Mouse (Mus musculus): ENCODE measurements around the gene Fam72a. TPM values are rescaled to one million over a fixed set of nuclear protein-coding genes. Genes with fewer than 3 reads are reported as not detected.

Fam72a gene
- total RNA-seq (2017) = 0.48 to 0.87 TPM (median 0.75 TPM) in 3 replicates

DNA sequence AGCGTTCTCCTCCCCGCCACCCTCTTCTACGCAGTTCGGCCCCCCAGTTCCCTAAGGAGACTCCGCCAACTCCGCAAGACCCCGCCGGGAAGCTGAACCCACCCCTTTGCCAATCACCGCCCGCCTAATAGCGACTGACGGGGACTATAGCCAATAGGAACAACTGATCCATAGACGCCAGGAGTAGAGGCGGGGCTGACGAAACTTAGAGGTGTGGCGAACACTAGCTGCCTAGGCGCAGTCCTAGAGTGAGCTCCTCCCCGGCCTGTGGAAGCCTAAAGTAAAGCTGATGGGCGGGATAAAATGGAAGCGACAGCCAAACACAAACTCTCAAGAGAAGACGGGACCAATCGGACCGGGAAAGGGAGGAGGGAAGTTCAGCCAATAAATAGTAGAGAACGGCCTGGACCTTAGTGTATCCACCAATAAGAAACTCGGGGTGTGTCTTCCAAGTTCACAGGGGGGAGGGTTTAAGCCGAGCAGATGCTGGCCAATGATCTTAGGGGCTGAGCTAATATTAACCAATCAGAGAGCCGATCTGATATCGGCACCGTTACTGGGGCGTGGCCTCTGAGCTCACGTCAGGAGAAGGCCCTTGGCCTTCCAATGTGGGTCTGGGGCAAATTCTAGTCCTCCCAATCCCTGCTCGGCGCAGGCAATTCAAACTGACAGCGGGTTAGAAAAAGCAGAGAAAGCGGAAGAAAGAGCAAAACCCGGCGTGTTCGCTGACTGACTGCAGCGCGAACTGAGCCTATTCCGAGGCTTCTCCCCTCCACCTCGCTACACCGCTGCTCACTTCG, at the start of gene Fam72a, which contains the start of gene Srgap2:
Gene Fam72a, plus strand, starts transcription at position 623 of the 800 bp plus-strand sequence.
Gene Srgap2, minus strand, starts transcription at position 72 of the 800 bp plus-strand sequence.
- peak; percentile 88 for ATAC-seq (replicated peaks; ENCODE audit: insufficient number of reproducible peaks, low FRiP score, low TSS enrichment, poor library complexity, severe bottlenecking)

DNA sequence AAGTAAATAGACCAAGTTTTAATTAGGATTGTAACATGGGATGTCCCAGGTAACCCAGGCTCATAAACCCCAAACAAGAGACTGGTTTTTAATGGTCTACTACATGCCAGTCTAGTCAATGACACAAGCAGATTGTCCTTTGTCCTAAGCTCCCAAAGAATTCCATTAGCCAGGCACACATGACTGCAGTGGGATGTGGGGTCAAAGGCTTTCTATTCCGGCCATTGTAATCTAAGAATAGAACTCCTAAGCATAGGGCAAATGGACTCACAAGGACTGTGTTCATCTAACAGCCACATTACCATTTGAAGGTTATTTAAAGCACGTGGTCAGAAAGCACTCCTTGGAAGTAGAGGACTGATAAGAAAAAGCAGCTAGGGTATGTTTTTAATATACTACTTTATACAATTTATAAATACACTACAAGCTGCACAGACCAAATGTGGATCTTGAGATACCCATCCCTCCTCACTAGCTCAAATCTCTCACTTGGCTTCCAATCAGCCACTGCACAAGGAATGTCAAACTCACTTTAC, 48.9 kb upstream of the Fam72a start:
- ATAC-seq (replicated peaks; ENCODE audit: insufficient number of reproducible peaks, low FRiP score, low TSS enrichment, poor library complexity, severe bottlenecking) = no peak

DNA sequence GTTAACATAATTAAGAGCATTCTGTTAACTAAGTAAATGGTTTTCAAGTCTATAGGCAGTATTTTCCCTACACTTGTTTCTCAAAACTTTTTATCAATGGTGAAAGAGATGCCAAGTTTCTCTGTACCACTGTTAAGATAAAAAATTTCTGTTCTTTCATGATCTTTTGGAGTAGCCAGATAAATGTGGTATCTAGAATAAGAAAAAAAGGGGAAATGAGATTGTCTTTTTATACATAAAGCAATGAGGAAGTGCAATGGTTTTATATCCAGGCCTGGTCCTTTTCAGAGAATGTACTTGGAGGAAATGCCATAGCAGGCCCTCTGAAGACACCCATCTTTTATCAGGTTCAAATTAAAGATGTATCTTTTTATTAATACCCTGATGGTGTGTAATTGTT, 46.3 kb upstream of the Fam72a start:
- ATAC-seq (replicated peaks; ENCODE audit: insufficient number of reproducible peaks, low FRiP score, low TSS enrichment, poor library complexity, severe bottlenecking) = 0 out of 2 replicates have a peak, but pooled peaks have one; percentile 35

DNA sequence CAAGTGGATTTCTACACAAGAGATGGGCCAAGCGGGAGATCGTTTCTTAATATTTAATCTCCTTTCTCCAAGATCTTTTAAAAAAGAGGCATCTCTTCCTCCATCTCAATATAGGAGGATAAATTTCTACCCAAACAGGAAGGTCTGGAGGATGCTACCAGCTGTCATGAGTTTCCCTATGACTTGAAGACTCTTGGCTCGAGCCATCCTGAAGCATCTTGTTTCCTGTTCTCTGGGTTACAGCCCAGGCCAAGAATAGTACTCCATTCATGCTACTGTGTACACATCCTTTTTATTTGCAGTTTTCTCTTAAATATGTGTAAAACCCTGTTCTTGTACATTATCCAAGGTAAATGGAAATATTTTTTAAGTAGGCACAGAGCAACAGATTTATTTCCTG, 45.5 kb upstream of the Fam72a start:
- no peak for ATAC-seq (replicated peaks; ENCODE audit: insufficient number of reproducible peaks, low FRiP score, low TSS enrichment, poor library complexity, severe bottlenecking)

DNA sequence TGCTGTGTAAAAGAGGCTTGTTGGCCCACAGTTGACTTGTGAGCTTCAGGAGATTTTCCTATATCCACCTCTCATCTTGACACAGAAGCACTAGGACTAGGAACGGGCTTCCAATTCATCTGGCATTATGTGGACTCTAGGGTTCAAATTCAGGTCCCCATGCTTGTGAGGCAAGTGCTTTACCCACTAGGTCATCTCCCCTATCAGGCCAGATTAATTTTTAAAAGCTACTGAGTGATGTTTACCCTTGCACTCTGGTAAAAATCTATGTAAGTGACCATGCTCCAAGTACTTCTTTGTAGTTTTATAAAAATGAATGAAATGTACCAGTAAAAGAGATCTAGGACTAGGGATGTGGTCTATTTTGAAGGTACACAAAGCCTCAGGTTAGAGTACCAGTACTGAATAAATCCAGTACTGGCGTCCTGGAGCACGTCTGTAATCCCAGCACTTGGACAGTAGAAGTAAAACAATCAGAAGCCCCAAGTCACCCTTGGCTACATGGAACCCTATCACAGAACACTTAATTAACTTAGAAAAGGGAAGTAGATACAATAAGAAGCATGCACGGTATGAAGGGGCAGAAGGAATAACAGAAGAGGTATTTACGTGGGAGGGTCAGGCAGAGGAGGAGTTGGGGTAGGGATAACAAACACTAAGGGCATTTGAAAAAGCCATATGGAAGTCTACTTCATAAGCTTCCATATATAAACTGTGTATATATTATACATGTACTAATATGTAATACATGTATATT, 41.4 kb upstream of the Fam72a start:
- ATAC-seq (replicated peaks; ENCODE audit: insufficient number of reproducible peaks, low FRiP score, low TSS enrichment, poor library complexity, severe bottlenecking) = no peak

DNA sequence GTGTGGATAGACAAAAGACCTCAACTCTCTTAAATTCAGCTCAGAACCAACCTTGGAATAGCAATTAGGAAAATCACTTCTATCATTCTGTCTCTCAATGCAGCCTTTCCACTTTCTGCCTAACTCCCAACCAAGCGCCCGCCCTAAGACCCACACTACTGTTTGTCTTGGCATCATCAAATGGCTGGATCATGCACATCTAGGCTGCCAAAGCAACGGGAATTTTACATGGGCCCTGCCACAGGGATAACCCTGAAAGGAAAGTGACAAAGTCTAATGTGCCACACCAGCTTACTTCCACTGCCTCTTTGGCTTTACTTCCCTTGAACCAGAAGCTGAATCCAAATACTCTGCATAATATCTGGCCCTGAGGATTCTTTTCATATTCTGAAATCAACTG, 38.4 kb upstream of the Fam72a start:
- ATAC-seq (replicated peaks; ENCODE audit: insufficient number of reproducible peaks, low FRiP score, low TSS enrichment, poor library complexity, severe bottlenecking) = no peak

DNA sequence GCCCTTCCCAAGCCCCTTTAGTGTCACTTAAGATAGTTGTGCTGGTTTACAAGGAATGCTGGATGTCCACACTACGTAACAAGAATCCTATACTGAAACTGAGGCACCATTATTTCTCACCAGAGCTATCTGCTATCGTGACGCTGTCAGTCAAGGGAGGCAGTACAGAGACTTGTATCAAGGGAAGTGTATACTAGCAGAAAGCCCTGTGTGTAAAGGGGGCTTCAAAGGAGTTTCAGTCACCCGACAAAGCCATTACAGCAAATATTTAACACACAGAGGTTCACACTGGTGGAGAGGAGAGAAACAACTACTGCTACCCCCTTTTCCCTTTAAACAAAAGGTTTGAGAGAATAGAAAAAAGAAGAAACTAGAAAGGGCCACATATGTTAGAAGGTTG, 36.1 kb upstream of the Fam72a start:
- no peak for ATAC-seq (replicated peaks; ENCODE audit: insufficient number of reproducible peaks, low FRiP score, low TSS enrichment, poor library complexity, severe bottlenecking)

DNA sequence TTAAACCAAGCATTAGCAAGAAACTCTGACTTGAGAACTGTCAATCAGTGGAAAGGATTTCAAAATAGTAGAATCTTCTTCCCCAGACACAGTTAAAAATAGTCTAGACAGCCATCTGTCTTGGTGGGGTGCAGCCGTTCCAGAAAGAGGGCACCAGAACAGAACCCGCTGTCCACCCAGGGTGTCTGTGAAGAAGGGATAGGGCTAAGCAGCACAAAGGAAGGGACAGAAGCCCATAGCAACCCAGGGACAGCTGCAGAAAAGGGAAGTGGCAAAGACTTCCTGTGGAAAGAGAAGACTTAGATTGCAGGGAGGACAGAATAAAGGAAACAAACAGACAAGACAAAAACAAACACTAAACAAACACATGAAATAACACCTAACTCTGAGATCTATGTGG, 35.3 kb upstream of the Fam72a start:
- no peak; the same call in 1 of the 2 replicates for ATAC-seq (replicated peaks; ENCODE audit: insufficient number of reproducible peaks, low FRiP score, low TSS enrichment, poor library complexity, severe bottlenecking)

DNA sequence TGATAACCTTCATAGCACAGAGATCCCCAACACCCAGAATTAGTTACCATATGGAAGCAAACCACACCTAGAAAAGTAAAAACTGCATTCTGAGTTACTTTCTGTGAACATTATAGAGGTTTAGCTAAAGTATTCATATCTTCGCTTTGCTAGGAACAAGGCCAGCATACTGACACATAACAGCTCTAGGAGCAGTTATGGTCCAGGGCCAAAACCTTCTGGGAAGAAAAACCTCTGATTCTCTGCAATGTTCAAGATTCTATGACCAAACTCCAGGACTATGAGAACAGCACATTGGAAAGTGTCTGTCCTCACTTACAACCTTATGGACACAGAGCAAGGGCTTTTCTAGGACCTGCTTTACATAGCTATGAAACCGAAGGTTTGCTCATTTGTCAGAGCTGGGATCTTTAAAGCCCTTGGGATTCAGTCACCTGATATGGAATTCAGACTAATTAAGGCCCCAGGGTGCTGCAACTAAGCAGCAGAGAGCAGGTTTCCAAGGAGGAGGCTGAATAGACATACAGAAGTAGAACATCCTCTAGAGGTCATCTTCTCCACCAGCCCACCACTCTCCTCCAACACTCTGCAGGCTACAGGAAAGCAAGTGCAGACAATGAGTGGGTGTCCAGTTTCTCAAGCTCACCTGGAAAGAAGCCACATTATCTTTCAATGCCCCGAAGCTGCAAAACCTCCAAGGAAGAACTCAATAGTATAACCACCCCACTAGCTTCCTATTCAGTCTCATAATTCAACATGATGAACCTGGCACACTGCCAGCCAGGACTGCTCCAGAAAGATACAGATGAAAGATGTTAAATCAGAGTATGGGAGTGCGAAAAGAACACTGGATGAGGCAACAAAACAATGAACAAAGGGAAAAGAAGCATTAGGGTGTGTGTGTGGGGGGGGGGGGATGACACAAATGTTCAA, 33.5 kb upstream of the Fam72a start:
- no peak for ATAC-seq (replicated peaks; ENCODE audit: insufficient number of reproducible peaks, low FRiP score, low TSS enrichment, poor library complexity, severe bottlenecking)

DNA sequence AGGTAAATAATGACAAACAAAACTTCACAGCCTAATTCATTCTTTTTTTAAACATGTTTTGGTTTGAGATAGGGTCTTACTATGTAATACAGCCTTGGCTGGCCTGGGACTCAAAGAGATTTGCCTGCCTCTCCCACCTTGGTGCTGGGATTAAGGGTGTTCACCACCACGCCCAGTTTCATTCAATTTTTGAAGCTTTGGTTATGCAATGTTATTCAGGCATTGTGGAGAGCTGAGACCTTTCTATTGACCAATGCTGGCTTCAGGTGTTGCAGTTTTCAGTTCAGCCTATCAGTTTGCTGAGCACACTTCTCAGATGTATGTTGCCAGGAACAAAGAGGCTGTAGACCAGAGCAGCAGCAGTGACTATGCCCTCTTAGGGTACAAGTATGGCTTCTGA, 29.5 kb upstream of the Fam72a start:
- no peak for ATAC-seq (replicated peaks; ENCODE audit: insufficient number of reproducible peaks, low FRiP score, low TSS enrichment, poor library complexity, severe bottlenecking)

DNA sequence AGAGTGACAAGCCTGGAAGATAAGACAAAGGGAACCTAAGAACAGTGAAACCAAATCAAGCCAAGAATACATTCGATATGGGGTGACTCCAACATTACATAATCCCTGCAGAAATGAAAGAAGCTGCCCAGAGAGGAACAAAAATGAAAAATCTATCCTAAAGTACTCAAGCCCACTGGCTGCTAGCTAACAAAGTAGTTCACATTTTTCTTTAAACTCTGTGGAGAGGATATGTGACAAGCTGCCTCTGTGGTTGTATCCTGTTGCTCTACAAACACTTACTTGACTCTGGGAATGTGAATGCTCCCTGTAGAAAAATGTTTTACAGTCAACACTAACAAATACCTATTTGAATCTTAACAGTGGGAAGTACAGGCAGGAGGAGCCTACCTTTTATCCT, 26.0 kb upstream of the Fam72a start:
- no peak for ATAC-seq (replicated peaks; ENCODE audit: insufficient number of reproducible peaks, low FRiP score, low TSS enrichment, poor library complexity, severe bottlenecking)

DNA sequence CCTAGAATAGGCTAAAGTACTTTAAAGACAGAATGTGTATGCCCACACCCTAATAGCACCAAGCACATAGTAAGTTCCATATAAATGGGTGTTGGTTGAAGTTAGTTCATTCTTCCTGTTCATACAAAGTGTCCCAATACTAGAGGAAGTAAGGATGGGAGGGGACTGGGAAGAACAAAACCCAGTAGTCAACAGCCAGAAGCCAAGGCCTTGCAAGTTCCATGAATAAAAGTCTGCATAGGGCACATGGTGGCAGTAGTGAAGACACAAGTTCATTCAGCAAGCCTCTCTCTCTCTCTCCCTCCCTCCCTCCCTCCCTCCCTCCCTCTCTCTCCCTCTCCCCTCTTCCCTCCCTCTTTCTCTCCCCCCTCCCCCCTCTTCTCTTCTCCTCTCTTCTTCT, 16.6 kb upstream of the Fam72a start:
- ATAC-seq (replicated peaks; ENCODE audit: insufficient number of reproducible peaks, low FRiP score, low TSS enrichment, poor library complexity, severe bottlenecking) = peak; percentile 63

DNA sequence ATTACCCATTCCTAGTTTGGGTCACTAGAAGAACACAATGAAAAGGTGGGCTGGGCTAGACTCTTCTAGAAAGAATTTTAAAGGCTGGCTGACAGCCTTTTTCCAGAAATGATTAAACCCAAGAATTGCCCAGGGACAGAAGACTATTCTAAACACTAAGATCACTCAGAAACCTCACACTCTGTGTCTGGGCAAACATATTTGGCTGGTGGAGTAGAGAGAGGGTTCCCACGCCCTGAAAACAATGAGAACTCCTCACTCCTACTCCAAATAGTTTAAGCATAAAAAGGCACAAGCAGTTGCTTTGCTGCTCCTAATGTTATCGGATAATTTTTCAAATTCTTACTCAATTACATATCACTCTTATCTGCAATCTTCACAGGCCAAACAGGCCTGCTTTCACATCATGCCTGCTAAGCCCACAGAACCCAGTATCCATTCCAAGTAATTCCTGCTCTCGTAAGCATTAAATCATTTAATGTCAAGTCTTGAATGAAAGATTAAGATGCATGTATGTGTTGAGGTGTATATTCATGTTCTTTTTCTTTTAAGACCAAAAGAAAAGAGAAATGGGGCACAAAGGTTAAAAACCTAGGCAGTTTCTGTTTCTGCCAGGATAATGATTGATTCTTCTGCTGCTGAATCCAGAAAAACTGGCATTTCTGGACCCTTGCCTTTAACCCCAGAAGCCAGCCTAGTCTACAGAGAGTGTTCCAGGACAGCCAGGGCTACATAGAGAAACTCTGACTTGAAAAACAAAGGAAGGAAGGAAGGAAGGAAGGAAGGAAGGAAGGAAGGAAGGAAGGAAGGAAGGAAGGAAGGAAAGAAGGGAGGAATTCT, 15.8 kb upstream of the Fam72a start:
- no peak for ATAC-seq (replicated peaks; ENCODE audit: insufficient number of reproducible peaks, low FRiP score, low TSS enrichment, poor library complexity, severe bottlenecking)

DNA sequence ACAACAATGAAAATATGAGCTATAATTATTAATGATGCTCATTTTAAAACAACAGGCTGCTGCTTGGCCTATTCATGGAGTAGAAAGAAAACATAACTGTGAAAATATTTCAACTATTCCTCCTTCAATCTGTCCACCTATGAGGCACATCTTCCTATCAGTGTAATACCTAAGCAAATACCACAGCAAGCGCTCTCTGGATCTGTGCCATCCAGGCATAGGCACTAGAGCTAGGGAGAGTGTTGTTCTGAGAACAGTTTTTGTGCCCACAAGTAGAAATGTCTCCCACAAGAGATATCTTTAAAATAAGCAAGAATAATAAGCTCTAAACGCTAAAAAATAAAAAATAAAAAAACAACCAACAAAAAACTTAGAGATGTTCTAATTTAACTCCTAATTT, 14.6 kb upstream of the Fam72a start:
- no peak for ATAC-seq (replicated peaks; ENCODE audit: insufficient number of reproducible peaks, low FRiP score, low TSS enrichment, poor library complexity, severe bottlenecking)

DNA sequence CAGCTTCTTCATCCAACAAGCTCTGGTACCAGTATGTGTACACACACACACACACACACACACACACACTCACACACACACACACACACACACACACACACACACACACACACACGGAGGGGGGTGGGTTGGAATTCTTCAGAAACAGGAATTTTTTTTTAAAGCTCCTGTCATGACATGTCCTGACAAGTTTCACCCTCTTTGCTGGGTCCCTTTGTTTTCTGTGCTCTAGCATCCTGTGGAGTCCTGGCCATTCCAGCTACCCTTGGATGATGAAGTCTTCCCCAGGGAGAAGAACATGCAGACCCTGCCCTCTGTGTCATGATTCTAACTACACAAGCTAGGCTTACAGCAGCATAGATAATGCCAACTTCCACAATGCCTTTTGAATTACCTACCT, 13.5 kb upstream of the Fam72a start:
- ATAC-seq (replicated peaks; ENCODE audit: insufficient number of reproducible peaks, low FRiP score, low TSS enrichment, poor library complexity, severe bottlenecking) = no peak

DNA sequence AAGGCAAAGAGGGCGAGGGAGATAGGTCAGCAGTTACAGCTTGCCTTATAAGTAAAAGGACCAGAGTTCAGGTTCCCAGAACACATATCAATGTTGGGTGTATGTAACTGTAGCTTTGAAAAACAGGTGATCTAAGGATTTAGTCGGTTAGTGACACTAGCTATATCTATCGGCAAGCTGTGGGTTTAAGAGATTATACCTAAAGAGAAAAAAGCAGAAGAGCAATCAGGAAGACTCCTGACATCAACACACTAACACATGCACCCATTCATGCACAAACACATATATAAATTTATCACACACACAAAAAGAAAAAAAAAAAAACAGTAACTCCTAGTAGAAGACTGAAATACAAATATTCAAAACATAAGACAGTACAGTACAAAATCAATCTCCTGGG, 11.1 kb upstream of the Fam72a start:
- no peak for ATAC-seq (replicated peaks; ENCODE audit: insufficient number of reproducible peaks, low FRiP score, low TSS enrichment, poor library complexity, severe bottlenecking)

DNA sequence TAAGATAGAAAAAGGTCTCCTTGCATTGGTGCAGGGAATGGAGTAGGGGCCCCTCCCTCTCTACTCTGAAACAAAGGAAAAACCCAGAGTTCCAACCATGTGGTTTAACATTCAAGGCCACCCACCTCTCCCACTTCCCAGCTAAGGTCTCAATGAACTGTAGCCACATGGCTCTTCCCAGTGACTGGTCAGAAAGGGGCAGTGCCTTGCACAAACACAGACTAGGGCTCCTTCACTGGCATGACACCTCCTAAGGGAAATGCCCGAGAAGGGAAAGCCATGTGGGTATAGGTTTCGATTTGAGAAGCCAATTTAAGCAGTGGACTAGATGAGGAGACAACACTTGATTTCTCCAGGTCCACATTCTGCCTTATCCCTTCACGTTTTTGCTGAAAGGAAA, 3.9 kb upstream of the Fam72a start:
- ATAC-seq (replicated peaks; ENCODE audit: insufficient number of reproducible peaks, low FRiP score, low TSS enrichment, poor library complexity, severe bottlenecking) = no peak

DNA sequence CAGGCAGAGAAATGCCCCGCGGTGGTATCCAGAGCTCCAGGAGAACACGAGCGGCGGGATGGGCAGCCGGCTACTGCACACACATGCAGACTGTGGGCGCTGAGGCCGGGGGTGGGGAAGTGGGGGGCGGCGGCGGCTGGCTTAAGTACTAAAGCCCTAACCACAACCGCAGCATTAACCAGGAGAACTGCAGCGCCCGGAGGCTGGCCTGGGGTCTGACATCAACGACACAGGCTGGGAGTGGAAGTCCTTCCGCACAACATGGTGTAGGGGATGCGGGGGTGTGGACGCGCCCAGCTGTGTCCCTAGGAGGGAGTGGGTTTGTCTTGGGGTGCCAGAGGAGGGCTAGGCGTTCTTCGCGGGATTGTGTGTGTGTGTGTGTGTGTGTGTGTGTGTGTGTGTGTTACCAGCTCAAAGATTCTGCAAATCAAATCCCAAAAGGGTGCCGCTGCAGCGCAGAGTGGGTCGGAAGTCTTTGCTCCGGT, 2.6 kb upstream of the Fam72a start:
- ATAC-seq (replicated peaks; ENCODE audit: insufficient number of reproducible peaks, low FRiP score, low TSS enrichment, poor library complexity, severe bottlenecking) = no peak
